Mouse (Mus musculus): Measurements from ENCODE around the gene Rere. TPM values are rescaled to one million over a fixed set of nuclear protein-coding genes. Genes with fewer than 3 reads are reported as not detected.
"Not testable (repeated sequence)": the region's sequence is repeated elsewhere in the genome, so short reads cannot be mapped to it uniquely, and the experiment has no call there.

Rere gene
- polyA plus RNA-seq, 1 experiment from 2014 or later = 19.9 TPM

DNA sequence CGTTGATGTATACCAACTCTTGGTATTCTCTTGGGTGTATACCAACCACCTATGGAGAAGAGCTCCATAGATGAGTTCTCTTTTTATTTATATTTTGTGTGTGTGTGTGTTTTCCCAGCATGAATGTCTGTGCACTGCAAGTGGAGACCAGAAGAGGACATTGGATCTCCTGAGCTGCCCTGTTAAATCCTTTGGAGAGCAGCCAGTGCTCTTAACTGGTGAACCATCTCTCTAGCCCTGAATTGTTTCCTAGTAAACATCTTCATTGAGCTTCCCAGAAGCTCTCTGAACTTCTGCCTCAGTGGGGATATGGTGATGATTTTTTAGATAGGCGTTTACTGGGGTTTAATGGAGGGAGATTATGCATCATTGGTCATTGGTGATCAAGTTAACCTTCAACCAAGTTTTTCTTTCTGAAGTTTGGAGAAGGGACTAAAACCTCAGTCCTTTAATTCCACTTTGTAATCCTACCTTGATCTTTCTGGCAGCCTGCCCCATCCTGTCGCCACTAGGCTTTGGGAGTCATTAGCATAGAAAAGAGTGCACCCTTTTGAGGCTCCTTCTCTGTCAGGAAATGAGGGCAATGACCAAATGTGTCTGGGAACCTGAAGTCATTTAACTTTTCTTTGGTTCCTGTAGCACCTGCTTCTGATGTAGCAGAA lies 309.3 kb downstream of the Rere start:
- Histone ChIP-seq H3K9me3 (no peaks in the 10 kb centered on the region), H3K27me3 (replicated peaks) (no peaks in the 10 kb centered on the region), H3K4me2 (no peak overlapping the region), H3K4me1 (peaks cover 80% of the 10 kb centered on the region), H3K9ac (no peak overlapping the region), H3K4me3 (no peak overlapping the region), H3K36me3 (no peaks in the 10 kb centered on the region), H3K27ac (replicated peaks) (peak overlapping the region; percentile 48; the same call in 1 of the 2 replicates)
- no peak for ATAC-seq (ENCODE audit: extremely low read depth, insufficient number of reproducible peaks, low FRiP score, low TSS enrichment)
- 51% methylated on average over 3 of the region's 3 CpGs for WGBS

DNA sequence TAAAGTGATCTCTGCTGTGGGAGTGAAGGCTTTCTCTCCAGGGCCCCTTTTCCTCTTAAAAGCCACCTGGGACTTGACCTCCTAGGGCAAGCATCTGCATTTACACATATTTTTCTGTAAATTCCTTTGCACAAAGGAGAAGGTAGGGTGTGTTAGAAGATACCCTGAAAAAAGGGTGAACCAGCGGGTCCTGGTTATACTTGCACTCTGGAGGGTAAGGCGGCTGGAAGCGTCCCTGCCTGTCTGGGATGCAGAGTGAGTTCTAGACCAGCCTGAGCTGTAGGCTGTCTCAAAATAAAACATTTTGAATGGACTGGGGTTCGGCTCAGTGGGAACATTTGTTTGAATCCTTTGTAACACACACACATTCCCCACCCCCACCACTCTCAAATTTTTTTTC lies 310.2 kb downstream of the Rere start:
- no peak overlapping the region for H3K4me3 ChIP-seq
- no peak for ATAC-seq (ENCODE audit: extremely low read depth, insufficient number of reproducible peaks, low FRiP score, low TSS enrichment)
- H3K27me3 ChIP-seq (replicated peaks) = no peaks in the 10 kb centered on the region
- no peak overlapping the region for H3K9ac ChIP-seq
- no peak overlapping the region for H3K4me2 ChIP-seq
- peak overlapping the region; percentile 48 for H3K27ac ChIP-seq (replicated peaks)
- 58% methylated on average over 4 of the region's 4 CpGs for WGBS
- H3K9me3 ChIP-seq = no peaks in the 10 kb centered on the region
- H3K36me3 ChIP-seq = no peaks in the 10 kb centered on the region
- H3K4me1 ChIP-seq = peaks cover 76% of the 10 kb centered on the region

DNA sequence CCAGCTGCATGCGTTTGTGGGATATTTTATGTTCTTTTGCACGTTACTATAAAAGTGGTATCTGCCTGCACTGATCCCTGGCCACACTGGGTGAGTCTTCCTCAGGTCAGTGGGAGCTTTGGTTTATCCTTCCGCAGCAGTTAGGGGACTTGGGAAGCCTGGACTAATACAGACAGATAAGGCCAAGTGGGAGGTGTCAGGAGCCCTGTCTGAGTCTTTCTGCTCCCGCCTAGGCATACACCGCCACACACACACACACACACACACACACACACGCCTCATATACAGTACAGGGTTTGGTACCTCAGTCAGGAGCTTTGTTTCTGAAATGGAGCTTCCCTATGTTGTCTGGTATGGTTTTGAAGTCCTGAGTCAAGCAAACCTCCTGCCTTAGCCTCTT lies 310.6 kb downstream of the Rere start:
- 25% methylated on average over 6 of the region's 6 CpGs for WGBS
- H3K27ac ChIP-seq (replicated peaks) = peak overlapping the region; percentile 48
- H3K9ac ChIP-seq = peak overlapping the region; percentile 34; the same call in 1 of the 2 replicates
- no peak overlapping the region for H3K4me2 ChIP-seq
- H3K4me3 ChIP-seq = no peak overlapping the region
- no peaks in the 10 kb centered on the region for H3K9me3 ChIP-seq
- H3K27me3 ChIP-seq (replicated peaks) = no peaks in the 10 kb centered on the region
- no peaks in the 10 kb centered on the region for H3K36me3 ChIP-seq
- ATAC-seq (ENCODE audit: extremely low read depth, insufficient number of reproducible peaks, low FRiP score, low TSS enrichment) = no peak
- peaks cover 76% of the 10 kb centered on the region for H3K4me1 ChIP-seq

DNA sequence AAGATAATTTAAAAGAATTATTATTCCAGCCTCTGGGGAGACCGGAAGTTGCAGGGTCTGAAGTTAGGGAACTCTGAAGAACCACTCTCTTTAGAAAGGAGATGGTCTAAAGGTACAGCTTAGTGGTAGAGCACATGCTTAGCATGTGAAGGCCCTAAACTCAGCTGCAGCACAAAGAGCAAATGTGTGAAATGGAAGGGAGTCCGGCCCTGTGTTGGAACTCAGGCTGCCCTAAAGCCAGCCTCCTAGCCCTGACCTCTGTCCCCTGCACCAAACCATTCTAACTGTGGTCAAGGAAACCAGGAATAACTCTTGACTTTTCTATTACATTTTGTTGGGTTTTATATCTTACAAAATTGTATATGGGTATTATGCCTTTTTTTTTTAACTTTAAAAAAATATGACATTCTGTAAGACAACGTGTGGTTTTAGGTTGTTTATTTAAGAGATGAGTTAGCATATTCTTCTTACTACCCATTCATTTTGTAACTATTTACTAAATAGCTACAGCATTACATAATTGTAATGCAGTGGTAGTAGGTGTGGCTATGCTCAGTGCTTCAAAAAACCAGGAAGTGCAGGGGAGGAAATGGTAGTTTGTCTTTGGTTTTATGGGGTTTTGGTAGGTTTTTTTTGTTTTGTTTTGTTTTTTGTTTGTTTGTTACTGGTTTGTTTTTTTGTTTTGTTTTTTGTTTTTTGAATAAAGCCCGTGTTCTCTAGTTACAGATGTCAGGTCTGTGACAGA lies 312.2 kb downstream of the Rere start:
- Histone ChIP-seq H3K27me3 (replicated peaks) (no peaks in the 10 kb centered on the region), H3K4me3 (no peak overlapping the region), H3K4me1 (peaks cover 80% of the 10 kb centered on the region), H3K4me2 (no peak overlapping the region), H3K36me3 (no peaks in the 10 kb centered on the region), H3K9ac (no peak overlapping the region), H3K9me3 (no peaks in the 10 kb centered on the region), H3K27ac (replicated peaks) (no peak overlapping the region)
- 65% methylated on average over 4 of the region's 4 CpGs for WGBS
- no peak for ATAC-seq (ENCODE audit: extremely low read depth, insufficient number of reproducible peaks, low FRiP score, low TSS enrichment)

DNA sequence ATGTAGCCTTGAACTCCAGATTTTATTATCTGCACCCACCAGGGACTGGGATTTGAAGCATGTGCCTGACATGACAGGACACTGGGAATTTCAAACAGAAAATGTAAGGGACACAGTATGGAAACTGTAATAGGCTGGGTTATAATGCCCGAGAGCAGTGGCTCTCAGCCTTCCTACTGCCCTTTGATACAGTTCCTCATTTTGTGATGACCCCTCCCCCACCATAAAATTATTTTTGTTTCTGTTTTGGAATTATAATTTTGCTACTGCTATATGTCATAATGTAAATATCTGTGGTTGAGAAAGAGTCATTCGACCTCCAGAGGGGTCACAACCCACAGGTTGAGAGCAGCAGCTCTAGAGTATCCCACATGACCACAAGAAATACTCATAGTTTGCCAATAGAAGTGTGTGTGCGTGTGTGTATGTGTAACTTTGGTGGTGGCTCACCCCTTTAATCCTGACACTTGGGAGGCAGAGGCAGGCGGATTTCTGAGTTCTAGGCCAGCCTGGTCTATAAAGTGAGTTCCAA lies 312.9 kb downstream of the Rere start:
- H3K27me3 ChIP-seq (replicated peaks) = no peaks in the 10 kb centered on the region
- peaks cover 84% of the 10 kb centered on the region for H3K4me1 ChIP-seq
- H3K9me3 ChIP-seq = no peaks in the 10 kb centered on the region
- 81% methylated on average over 4 of the region's 4 CpGs for WGBS
- H3K4me2 ChIP-seq = no peak overlapping the region
- no peaks in the 10 kb centered on the region for H3K36me3 ChIP-seq
- no peak overlapping the region for H3K27ac ChIP-seq (replicated peaks)
- no peak for ATAC-seq (ENCODE audit: extremely low read depth, insufficient number of reproducible peaks, low FRiP score, low TSS enrichment)
- no peak overlapping the region for H3K9ac ChIP-seq
- no peak overlapping the region for H3K4me3 ChIP-seq

DNA sequence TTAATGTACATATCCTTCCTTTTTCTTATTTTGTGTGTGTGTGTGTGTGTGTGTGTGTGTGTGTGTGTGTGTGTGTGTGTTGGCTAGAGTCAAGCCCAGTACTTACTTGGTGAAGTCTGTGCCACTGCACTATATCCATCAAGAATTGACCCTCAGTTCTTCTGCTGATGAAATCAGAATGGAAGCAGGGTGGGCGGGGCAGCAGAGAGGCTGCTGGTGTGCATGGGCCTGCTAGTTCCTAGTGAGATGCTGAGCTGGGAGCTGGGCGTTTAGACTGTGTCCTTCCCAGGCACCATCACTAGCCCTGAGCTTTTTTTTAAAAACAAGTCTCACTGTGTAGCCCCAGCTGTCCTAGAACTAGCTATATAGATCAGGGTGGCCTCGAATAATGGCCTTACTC lies 313.6 kb downstream of the Rere start:
- Histone ChIP-seq H3K9ac (no peak overlapping the region), H3K4me3 (no peak overlapping the region), H3K4me2 (no peak overlapping the region), H3K36me3 (no peaks in the 10 kb centered on the region), H3K27me3 (replicated peaks) (no peaks in the 10 kb centered on the region), H3K27ac (replicated peaks) (no peak overlapping the region), H3K9me3 (no peaks in the 10 kb centered on the region), H3K4me1 (peaks cover 84% of the 10 kb centered on the region)
- ATAC-seq (ENCODE audit: extremely low read depth, insufficient number of reproducible peaks, low FRiP score, low TSS enrichment) = no peak
- WGBS = 66% methylated on average over 3 of the region's 3 CpGs

DNA sequence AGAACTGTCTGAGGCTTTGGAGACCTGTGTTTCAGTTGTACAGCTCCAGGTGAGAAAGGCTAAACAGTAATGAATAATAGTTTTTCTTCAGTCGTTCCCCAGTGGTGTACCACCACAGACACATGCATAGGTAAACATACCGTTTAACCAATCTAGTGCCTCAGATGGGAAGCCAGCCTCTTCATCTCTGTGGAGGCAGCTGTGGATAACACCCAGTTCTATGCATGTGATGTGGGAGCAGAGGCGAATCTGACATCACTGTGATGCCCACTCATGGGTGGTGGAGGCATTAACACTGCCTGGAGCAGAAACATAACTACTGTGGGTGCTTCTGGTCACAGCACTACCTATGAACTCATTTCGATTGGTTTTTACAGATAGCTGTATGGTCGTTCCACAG lies 314.5 kb downstream of the Rere start:
- Histone ChIP-seq H3K9me3 (no peaks in the 10 kb centered on the region), H3K4me1 (peaks cover 80% of the 10 kb centered on the region), H3K4me2 (no peak overlapping the region), H3K27me3 (replicated peaks) (no peaks in the 10 kb centered on the region), H3K27ac (replicated peaks) (no peak overlapping the region), H3K4me3 (no peak overlapping the region), H3K9ac (no peak overlapping the region), H3K36me3 (no peaks in the 10 kb centered on the region)
- WGBS = 78% methylated on average over 5 of the region's 5 CpGs
- no peak for ATAC-seq (ENCODE audit: extremely low read depth, insufficient number of reproducible peaks, low FRiP score, low TSS enrichment)

DNA sequence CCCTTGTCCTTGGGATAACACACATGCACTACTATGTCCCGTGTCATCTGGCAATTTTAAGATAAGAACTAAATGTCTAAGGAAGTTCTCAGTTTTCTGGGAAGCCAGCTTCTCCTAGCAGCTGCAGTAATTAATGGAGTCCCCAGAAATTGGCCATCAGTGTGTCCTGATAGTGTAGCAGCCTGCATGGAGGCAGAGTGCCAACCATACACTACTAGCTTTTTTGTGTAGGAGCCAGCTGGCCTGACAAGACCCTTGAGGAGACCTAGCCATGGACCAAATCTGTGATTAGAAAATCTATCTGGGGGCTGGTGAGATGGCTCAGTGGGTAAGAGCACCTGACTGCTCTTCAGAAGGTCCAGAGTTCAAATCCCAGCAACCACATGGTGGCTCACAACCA lies 317.2 kb downstream of the Rere start:
- 21% methylated on average over 1 of the region's 1 CpGs for WGBS
- ATAC-seq (ENCODE audit: extremely low read depth, insufficient number of reproducible peaks, low FRiP score, low TSS enrichment) = no peak

DNA sequence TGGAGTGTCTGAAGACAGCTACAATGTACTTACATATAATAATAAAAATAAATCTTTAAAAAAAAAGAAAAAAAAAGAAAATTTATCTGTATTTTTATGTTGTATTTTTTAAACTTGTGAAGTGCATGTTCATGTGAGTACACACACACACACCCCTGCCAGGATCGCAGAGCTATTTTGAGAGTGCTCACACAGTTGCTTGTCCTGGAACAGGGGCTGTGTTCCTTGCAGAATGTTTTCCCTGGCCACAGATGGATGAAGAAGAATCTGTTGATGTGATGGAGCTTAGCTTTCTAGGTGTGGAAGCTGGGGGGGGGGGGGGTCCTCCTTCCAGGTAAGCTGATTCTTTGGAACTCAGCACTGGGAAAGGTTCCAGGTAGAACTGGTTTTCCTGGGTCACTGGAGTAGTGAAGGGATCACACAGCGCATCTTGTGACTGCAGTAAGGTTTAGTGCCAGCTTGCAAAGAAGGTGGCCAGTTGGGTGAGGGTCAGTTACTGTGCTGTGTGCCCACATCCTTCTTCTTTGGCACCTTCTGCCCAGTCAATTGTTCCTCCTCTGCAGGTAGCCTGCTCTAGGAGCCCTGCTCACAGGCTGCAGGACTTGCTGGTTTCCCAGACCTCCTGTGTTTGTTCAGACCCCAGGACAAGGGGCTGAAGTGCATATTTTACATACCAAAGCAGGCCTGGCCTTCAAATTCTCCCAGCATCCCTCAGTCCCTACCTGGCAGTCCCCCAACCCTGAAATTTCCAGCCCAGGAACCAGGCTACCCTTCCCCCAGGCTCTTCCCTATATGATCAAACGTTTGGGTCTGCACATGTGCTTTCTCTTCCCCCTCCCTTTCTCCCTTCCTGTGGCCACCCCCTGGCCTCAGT lies 317.9 kb downstream of the Rere start:
- Histone ChIP-seq H3K27me3 (replicated peaks) (no peaks in the 10 kb centered on the region), H3K9me3 (no peaks in the 10 kb centered on the region), H3K4me3 (no peak overlapping the region), H3K36me3 (no peaks in the 10 kb centered on the region), H3K4me2 (peak overlapping the region; percentile 6; the same call in 1 of the 2 replicates), H3K4me1 (peaks cover 52% of the 10 kb centered on the region), H3K27ac (replicated peaks) (peak overlapping the region; percentile 64), H3K9ac (peak overlapping the region; percentile 24; the same call in 1 of the 2 replicates)
- WGBS = 49% methylated on average over 3 of the region's 3 CpGs
- ATAC-seq (ENCODE audit: extremely low read depth, insufficient number of reproducible peaks, low FRiP score, low TSS enrichment) = no peak

More for the DNA sequence above, 317.2 kb downstream of the Rere start:
- peak overlapping the region; percentile 64 for H3K27ac ChIP-seq (replicated peaks)
- H3K27me3 ChIP-seq (replicated peaks) = no peaks in the 10 kb centered on the region
- H3K36me3 ChIP-seq = no peaks in the 10 kb centered on the region
- no peak overlapping the region for H3K4me3 ChIP-seq
- H3K9me3 ChIP-seq = no peaks in the 10 kb centered on the region
- H3K4me1 ChIP-seq = peaks cover 54% of the 10 kb centered on the region
- no peak overlapping the region for H3K9ac ChIP-seq
- no peak overlapping the region for H3K4me2 ChIP-seq

DNA sequence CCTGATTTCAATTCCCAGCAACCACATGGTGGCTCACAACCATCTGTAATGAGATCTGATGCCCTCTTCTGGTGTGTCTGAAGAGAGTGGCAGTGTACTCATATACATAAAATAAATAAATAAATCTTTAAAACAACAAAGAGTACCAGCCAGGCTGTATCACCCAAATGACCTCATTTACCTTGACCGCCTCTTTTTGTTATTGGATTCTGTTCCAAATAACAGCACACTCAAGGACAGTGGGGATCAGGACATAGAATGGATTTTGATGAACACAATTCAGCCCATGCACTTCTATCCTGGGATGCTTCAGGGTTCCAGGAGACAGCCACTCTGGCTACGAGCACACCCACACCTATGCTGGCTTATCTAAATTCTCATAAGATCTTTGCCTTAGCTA lies 319.1 kb downstream of the Rere start:
- not testable (repeated sequence) for H3K36me3 ChIP-seq; H3K9me3 ChIP-seq; H3K4me3 ChIP-seq; ATAC-seq (ENCODE audit: extremely low read depth, insufficient number of reproducible peaks, low FRiP score, low TSS enrichment); H3K27ac ChIP-seq (replicated peaks); H3K4me2 ChIP-seq; H3K27me3 ChIP-seq (replicated peaks); H3K9ac ChIP-seq
- peaks cover 54% of the 10 kb centered on the region for H3K4me1 ChIP-seq
- WGBS = 88% methylated on average over 2 of the region's 2 CpGs

DNA sequence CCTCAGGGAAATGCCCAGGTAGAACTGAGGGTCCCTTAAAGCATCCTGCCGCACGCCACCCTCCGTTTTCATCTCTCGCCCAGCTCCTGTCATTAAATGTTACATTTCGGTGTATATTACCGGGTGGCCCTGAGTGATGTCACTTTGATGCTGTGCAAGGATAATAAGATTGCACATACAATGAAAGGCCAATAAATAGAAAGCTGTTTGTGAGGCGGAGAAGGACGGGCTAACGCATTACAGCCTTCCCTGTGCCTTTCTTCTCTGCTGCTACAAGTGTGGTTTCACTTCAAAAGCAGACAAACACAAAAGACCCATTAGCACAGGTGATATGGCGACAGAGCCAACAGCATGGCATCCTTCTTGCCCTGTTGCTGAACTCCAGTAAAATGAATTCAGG lies 320.0 kb downstream of the Rere start:
- Histone ChIP-seq H3K27me3 (replicated peaks) (no peaks in the 10 kb centered on the region), H3K27ac (replicated peaks) (no peak overlapping the region), H3K9me3 (no peaks in the 10 kb centered on the region), H3K4me3 (no peak overlapping the region), H3K9ac (no peak overlapping the region), H3K36me3 (0 out of 2 replicates have a peak, but pooled peaks cover under 1% of the 10 kb centered on the region), H3K4me1 (peaks cover 55% of the 10 kb centered on the region), H3K4me2 (no peak overlapping the region)
- WGBS = 83% methylated on average over 10 of the region's 10 CpGs
- no peak for ATAC-seq (ENCODE audit: extremely low read depth, insufficient number of reproducible peaks, low FRiP score, low TSS enrichment)

All from heart, embryonic 13.5 days (tissue).